Mouse (Mus musculus) Patski (cell line): ENCODE measurements around the gene Zdhhc5. TPM values are rescaled to one million over a fixed set of nuclear protein-coding genes. Genes with fewer than 3 reads are reported as not detected.

Source experiments
- ATAC-seq: fragments of 100-300 bp; one replicate; pipeline ENCODE4 v1.8.0; 2021
- CTCF ChIA-PET: fragments of 350-600 bp; sonication (Branson Sonifier 250); formaldehyde crosslinking; loops from one replicate; lab custom pipeline; 2022; ENCODE audit warnings: inconsistent platforms; lab: Charles Lee
- POLR2A ChIA-PET: fragments of 350-600 bp; sonication (Branson Sonifier 250); formaldehyde crosslinking; loops from one replicate; lab custom pipeline; 2022; ENCODE audit warnings: antibody characterized with exemption, inconsistent platforms; lab: Charles Lee
- DNase-seq: peaks from one replicate; pipeline ENCODE4 v3.0.0-alpha.2; 2011; ENCODE audit warnings: low read depth, low spot score
- H3K27me3 ChIP-seq: fragments of 371-371 bp; one replicate; pipeline ENCODE4 v1.5.1; 2021
- CTCF ChIP-seq: fragments of 100-300 bp; IDR thresholded peaks from one replicate; pipeline ENCODE4 v1.5.1; 2021
- in situ Hi-C: fragments of 300-500 bp; cut with MboI; formaldehyde crosslinking; loops from 3 replicates; pipeline ENCODE4 v1.11.1; 2018; ENCODE audit warnings: low pct_unique_long_range_greater_than_20kb, mixed read lengths
- polyA plus RNA-seq: library from polyadenylated mRNA; unstranded; gene quantifications from one replicate; pipeline ENCODE4 v1.2.3, GENCODE M21; 2021

Zdhhc5 gene
- polyA plus RNA-seq, 1 experiment from 2014 or later: 65.0 TPM

DNA sequence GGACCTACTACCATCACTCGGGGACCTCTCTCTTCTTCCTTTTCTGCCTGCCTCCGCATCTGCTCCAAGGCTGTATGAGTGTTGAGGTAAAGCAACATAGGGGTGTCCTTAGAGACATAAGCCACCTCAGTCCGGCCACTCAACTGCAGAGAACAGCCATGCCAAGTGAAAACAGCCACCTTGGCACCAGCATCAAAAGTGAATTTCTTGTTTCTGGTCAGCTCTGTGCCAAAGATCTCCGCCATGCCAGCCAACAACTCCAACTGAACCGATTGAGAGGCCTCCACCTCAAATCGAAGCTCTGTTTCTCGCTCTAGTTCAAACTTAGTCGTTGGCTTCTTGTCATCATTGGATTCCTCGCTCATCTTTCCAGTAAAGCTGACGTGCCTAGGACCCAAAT lies 10.8 kb upstream of the Zdhhc5 start:
- no peak for ATAC-seq
- POLR2A ChIA-PET: interaction anchor here (1.3 kb wide), 1 partner anchor 8 kb away, joined by 3 read pairs; the partner anchor contains the start of gene Ypel4
- no peak for DNase-seq
- in situ Hi-C loops: no loop called here
- CTCF ChIA-PET: no interaction called here
- no peak for TF ChIP-seq CTCF
- H3K27me3 ChIP-seq: no peaks in the 10 kb centered on the region

DNA sequence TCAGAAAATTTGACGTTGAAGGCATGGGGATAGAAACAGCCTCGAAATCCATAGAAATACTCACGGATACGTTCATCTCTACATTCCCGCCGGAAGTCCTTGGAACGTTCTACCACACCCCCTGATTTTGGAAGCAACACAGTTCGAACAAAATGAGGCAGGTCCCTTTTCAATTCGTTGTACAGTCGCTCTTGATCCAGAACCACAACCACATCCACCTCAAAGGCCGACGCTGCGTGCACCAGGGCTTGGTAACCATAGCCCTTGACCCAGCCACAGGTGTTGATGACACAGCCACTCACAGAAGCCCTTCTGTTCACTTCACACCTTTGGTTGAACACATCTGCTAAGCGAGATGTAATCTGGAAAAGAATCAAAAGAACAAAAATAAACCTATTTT lies 8.9 kb upstream of the Zdhhc5 start:
- ATAC-seq: no peak
- POLR2A ChIA-PET: interaction anchor here (0.5 kb wide), 1 partner anchor 50 kb away, joined by 3 read pairs; no protein-coding TSS in a partner anchor
- H3K27me3 ChIP-seq: no peaks in the 10 kb centered on the region
- in situ Hi-C loops: no loop called here
- CTCF ChIA-PET: interaction anchor here (0.6 kb wide), 1 partner anchor 19 kb away, joined by 3 read pairs; no protein-coding TSS in a partner anchor
- TF ChIP-seq CTCF: no peak
- no peak for DNase-seq

DNA sequence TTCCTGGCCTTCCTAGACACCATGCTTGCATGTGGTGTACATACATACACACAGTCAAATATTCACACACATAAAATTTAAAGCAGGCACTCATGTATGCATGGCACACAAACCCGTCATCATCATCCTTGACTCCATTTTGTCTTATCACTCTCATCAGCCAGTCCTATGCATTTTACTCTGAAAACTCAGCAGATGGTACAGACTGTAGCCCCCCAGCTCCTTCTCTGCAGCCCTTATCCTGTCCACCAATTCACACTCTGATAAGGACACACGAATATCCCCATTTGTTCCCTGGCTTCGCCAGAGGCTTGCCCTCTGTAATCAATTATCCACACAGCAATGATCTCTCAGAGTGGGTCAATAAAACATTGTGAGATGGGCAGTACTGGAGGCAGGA lies 6.2 kb upstream of the Zdhhc5 start:
- ATAC-seq (no peak), DNase-seq (no peak)
- ChIA-PET CTCF (no interaction called here), POLR2A (interaction anchor here (1.6 kb wide), 1 partner anchor 14 kb away, joined by 5 read pairs; no protein-coding TSS in a partner anchor)
- H3K27me3 ChIP-seq: no peaks in the 10 kb centered on the region
- TF ChIP-seq CTCF: no peak
- in situ Hi-C loops: no loop called here

- TF ChIP-seq CTCF: no peak
- DNase-seq (no peak), ATAC-seq (no peak)
- no peaks in the 10 kb centered on the region for H3K27me3 ChIP-seq
- ChIA-PET POLR2A (interaction anchor here (1.6 kb wide), 1 partner anchor 14 kb away, joined by 5 read pairs; no protein-coding TSS in a partner anchor), CTCF (no interaction called here)
- in situ Hi-C loops: no loop called here
Measured at GRCm38 (mm10) chr2:84720718-84721117, 5.7 kb upstream of the Zdhhc5 start.

DNA sequence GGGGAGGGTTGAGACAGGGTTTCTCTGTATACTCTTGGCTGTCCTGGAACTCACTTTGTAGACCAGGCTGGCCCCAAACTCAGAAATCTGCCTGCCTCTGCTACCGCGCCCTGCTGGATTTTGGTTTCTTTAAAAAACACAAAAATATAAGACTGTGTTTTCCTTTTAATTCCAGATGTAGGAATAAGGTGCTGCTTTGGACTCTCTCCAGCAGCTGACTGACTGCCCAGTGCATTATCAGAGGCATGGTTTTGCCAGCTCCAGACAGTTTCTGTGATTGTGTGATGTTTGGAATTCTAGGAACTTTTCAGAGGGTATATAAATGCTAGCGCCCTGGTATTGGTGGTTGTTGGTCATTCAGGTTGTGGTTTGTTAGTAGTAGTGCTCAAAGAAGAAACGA lies 2.4 kb upstream of the Zdhhc5 start:
- DNase-seq: no peak
- in situ Hi-C loops: no loop called here
- H3K27me3 ChIP-seq: no peaks in the 10 kb centered on the region
- no peak for ATAC-seq
- CTCF ChIA-PET: no interaction called here
- POLR2A ChIA-PET: interaction anchor here (0.6 to 1.6 kb wide), 2 partner anchors 9 to 1102 kb away, joined by 3 to 4 read pairs; no protein-coding TSS in a partner anchor
- no peak for TF ChIP-seq CTCF

GRCm38 (mm10) chr2:84716423-84717355 lies 1.7 kb upstream of the Zdhhc5 start:
- ChIA-PET POLR2A (interaction anchor here (0.5 to 1.6 kb wide), 4 partner anchors 10 to 1101 kb away, joined by 3 to 4 read pairs (median 3); no protein-coding TSS in a partner anchor), CTCF (interaction anchor here (0.9 kb wide), 1 partner anchor 42 kb away, joined by 4 read pairs; no protein-coding TSS in a partner anchor)
- DNase-seq (no peak), ATAC-seq (no peak)
- no peaks in the 10 kb centered on the region for H3K27me3 ChIP-seq
- in situ Hi-C loops: no loop called here
- TF ChIP-seq CTCF: no peak

DNA sequence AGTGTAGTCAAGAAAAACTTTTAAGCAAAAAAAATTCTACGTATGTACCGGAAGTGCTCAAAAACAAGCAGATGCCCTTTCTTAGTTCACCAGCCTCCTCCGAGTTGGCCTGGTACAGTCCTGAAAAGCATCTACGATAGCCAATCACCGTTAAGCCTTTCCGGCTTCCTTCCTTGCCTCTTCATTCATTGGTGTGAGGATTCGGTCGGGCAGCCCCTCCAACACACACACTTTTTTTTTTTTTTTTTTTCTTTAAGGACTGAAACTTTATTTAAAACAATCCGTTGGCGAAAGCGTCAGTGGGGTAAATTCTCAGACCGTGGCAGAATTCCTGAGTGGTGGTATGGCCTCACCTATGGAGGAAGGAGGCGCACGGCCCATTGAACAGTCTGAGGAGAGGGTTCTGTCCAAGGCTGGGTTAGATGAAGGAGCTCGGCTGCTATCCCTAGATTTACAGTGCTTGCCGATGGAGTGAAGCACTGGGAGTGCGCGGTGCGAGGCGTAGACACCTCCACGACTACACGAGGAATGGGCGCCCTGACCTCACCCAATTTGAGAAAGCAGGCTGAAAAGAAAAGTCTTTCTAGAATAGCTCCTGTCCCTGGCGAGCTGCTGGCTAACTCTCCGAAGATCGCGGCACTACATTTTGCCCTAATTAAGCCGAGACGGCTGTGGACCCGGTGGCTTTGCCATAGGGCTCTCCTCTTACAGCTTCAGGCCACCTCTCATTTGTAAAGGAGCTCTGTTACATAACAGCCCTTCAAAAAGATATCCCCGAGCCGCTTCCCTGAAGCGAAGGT lies 782 bp upstream of the Zdhhc5 start:
- no peaks in the 10 kb centered on the region for H3K27me3 ChIP-seq
- peak; percentile 98 for ATAC-seq
- no peak for TF ChIP-seq CTCF
- in situ Hi-C loops: no loop called here
- no peak for DNase-seq
- CTCF ChIA-PET: interaction anchor here (0.9 kb wide), 1 partner anchor 43 kb away, joined by 4 read pairs; no protein-coding TSS in a partner anchor
- POLR2A ChIA-PET: interaction anchor here (0.5 to 1.6 kb wide), 2 partner anchors 11 to 38 kb away, joined by 3 to 4 read pairs; no protein-coding TSS in a partner anchor

GRCm38 (mm10) chr2:84714422-84714810 lies 564 bp downstream of the Zdhhc5 start:
- ChIA-PET POLR2A (interaction anchor here (1.6 kb wide), 1 partner anchor 10 kb away, joined by 5 read pairs; no protein-coding TSS in a partner anchor), CTCF (interaction anchor here (0.8 kb wide), 1 partner anchor 19 kb away, joined by 3 read pairs; no protein-coding TSS in a partner anchor)
- DNase-seq (no peak), ATAC-seq (no peak)
- TF ChIP-seq CTCF: no peak
- no peaks in the 10 kb centered on the region for H3K27me3 ChIP-seq
- in situ Hi-C loops: no loop called here

- H3K27me3 ChIP-seq: no peaks in the 10 kb centered on the region
- TF ChIP-seq CTCF: no peak
- no peak for ATAC-seq
- in situ Hi-C loops: no loop called here
- CTCF ChIA-PET: interaction anchor here (1.4 kb wide), 1 partner anchor 11 kb away, joined by 4 read pairs; no protein-coding TSS in a partner anchor
- DNase-seq: no peak
- POLR2A ChIA-PET: interaction anchor here (0.7 kb wide), 3 partner anchors 79 to 99 kb away, joined by 4 to 8 read pairs (median 4); no protein-coding TSS in a partner anchor
Measured at GRCm38 (mm10) chr2:84711898-84712297, 3.1 kb downstream of the Zdhhc5 start.

DNA sequence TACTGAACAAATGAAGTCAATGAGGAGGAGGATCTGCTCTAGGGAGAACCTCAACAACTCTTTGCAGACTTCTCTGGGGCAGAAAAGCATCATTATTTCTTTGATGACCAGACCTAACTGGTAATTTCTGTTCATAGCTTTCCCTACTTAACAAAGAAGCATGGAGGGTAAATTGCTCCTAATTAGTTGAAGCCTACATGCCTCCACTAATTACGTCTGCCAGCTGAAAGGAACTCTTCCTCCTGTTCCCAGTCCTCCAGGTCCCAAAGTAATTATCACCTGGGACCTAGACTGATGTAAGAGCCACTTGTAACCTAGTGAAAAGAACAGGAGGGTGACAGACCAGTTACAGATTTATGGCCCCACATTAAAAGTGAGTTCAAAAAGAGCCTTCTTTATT lies 7.5 kb downstream of the Zdhhc5 start:
- in situ Hi-C loops: no loop called here
- CTCF ChIA-PET: interaction anchor here (2.3 kb wide), 1 partner anchor 11 kb away, joined by 10 read pairs; no protein-coding TSS in a partner anchor
- no peak for DNase-seq
- POLR2A ChIA-PET: no interaction called here
- no peak for TF ChIP-seq CTCF
- H3K27me3 ChIP-seq: no peaks in the 10 kb centered on the region
- ATAC-seq: no peak
